Mouse (Mus musculus) ES-E14 (cell line): ENCODE data around the gene Fank1. TPM values are rescaled to one million over a fixed set of nuclear protein-coding genes. Genes with fewer than 3 reads are reported as not detected.
A peak's percentile ranks its signal among the peaks of the same experiment; 100 is the strongest.

Experiments
- DNase-seq: peaks from one replicate; pipeline ENCODE4 v3.0.0-alpha.2; 2013; ENCODE audit warnings: low read depth, low spot score
- H3K27ac ChIP-seq: 2 replicates; pipeline ENCODE4 v1.5.1; 2012; ENCODE audit warnings: low read depth, mild to moderate bottlenecking, low read length, moderate library complexity, mixed read lengths; ENCODE audit not compliant: poor library complexity, insufficient read depth, severe bottlenecking
- H3K36me3 ChIP-seq: 2 replicates; pipeline ENCODE4 v1.6.1; 2012; ENCODE audit warnings: mild to moderate bottlenecking, low read length, moderate library complexity, mixed read lengths; ENCODE audit not compliant: control insufficient read depth, poor library complexity, insufficient read depth, severe bottlenecking
- H3K4me1 ChIP-seq, 2 experiments: fragments of 150-350 bp in 1 of 2; sonication (generic) in 1 of 2; 2 replicates each; pipeline ENCODE4 v1.6.1; 2012; ENCODE audit warnings: low read length in 2 of 2, mild to moderate bottlenecking in 1 of 2, mixed read lengths in 1 of 2; ENCODE audit not compliant: control insufficient read depth in 2 of 2, insufficient read depth in 2 of 2, poor library complexity in 1 of 2
- H3K4me3 ChIP-seq, 2 experiments: fragments of 150-350 bp in 1 of 2; sonication (generic) in 1 of 2; 2 replicates each; pipeline ENCODE4 v1.5.1; 2012; ENCODE audit warnings: low read length in 2 of 2, low read depth in 1 of 2, mild to moderate bottlenecking in 1 of 2, mixed read lengths in 1 of 2; ENCODE audit not compliant: insufficient read depth in 1 of 2, poor library complexity in 1 of 2, severe bottlenecking in 1 of 2
- H3K9ac ChIP-seq: 2 replicates; pipeline ENCODE4 v1.6.1; 2012; ENCODE audit warnings: low read depth, mild to moderate bottlenecking, low read length, mixed read lengths; ENCODE audit not compliant: poor library complexity, insufficient read depth, severe bottlenecking
- H3K9me3 ChIP-seq: fragments of 150-350 bp; sonication (generic); 2 replicates; pipeline ENCODE4 v1.6.1; 2012; ENCODE audit warnings: low read depth, mild to moderate bottlenecking, low read length; ENCODE audit not compliant: control insufficient read depth, insufficient read depth
- CHD2 ChIP-seq: IDR thresholded peaks from 2 replicates; pipeline ENCODE4 v1.6.1; 2014; ENCODE audit warnings: mild to moderate bottlenecking, low read depth, low read length, inconsistent platforms
- HCFC1 ChIP-seq: IDR thresholded peaks from 2 replicates; pipeline ENCODE4 v1.6.1; 2012; ENCODE audit warnings: low read length, inconsistent platforms, borderline replicate concordance; ENCODE audit not compliant: insufficient read depth
- MAFK ChIP-seq: IDR thresholded peaks from 2 replicates; pipeline ENCODE4 v1.6.1; 2014; ENCODE audit warnings: mild to moderate bottlenecking, low read depth, low read length, inconsistent platforms; ENCODE audit not compliant: insufficient read depth
- ZC3H11A ChIP-seq: IDR thresholded peaks from 2 replicates; pipeline ENCODE4 v1.6.1; 2012; ENCODE audit warnings: low read depth, mild to moderate bottlenecking, inconsistent platforms, low read length, borderline replicate concordance
- ZNF384 ChIP-seq: IDR thresholded peaks from 2 replicates; pipeline ENCODE4 v1.6.1; 2012; ENCODE audit warnings: low read depth, low read length, inconsistent platforms
- in situ Hi-C, 2 experiments: fragments of 600-800 bp; cut with MboI; formaldehyde crosslinking; loops; one replicate each; pipeline ENCODE4 v1.15.1; 2025; ENCODE audit warnings: low sequenced_read_pairs in 2 of 2, inconsistent platforms in 1 of 2; ENCODE audit not compliant: unreplicated experiment in 2 of 2
- total RNA-seq: library from RNA; depleted of rRNA; stranded (reverse); fragments of 300-350 nt; gene quantifications from 2 replicates; pipeline ENCODE4 v1.2.3, GENCODE M21; 2012

Gene Fank1
- total RNA-seq, 1 experiment: 0.62 TPM

DNA sequence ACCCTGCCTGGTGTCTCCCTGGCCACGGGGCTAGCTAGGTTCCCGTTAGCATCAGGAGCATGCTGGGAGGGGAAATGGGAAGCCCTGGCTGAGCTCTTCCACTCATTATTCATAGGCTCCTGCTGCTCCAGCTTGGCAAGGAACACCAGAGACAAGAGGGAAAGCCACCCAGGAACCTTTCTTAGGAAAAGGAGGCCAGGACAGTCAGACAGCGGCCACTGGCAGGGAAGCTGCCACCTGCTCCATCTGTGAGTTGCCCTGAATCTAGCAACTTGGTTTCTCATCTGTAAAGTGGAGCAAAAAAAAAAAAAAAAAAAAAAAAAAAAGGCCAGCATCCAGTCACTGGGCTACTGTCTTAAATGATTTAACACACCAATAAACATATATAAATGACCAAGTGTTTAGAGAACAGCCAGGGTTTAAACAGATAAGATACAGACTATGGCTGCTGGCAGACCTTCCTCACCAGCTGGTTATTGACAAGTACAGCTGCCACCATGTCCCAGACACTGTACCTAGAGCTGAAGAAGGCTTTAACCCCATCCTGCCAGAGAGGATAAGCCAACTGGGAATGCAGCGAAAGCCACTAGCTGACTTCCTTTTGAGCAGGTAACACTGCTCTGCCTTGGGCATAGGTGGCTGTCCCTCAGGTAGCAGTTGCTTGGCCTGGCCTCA is 44.6 kb upstream of the Fank1 start:
- H3K9ac ChIP-seq: no peak overlapping the region
- H3K36me3 ChIP-seq: peaks cover 25% of the 10 kb centered on the region
- no peaks in the 10 kb centered on the region for H3K9me3 ChIP-seq
- no peak for TF ChIP-seq MAFK
- peak; percentile 75 for TF ChIP-seq ZNF384
- TF ChIP-seq CHD2: no peak
- TF ChIP-seq ZC3H11A: no peak
- H3K27ac ChIP-seq: no peak overlapping the region
- DNase-seq: no peak
- in situ Hi-C loops: no loop called here
- H3K4me3 ChIP-seq: no peak overlapping the region
- no peaks in the 10 kb centered on the region for H3K4me1 ChIP-seq

- Histone ChIP-seq H3K9me3 (no peaks in the 10 kb centered on the region), H3K4me3 (no peak overlapping the region), H3K36me3 (peaks cover 15% of the 10 kb centered on the region), H3K27ac (no peak overlapping the region), H3K9ac (no peak overlapping the region), H3K4me1 (no peaks in the 10 kb centered on the region)
- in situ Hi-C loops: no loop called here
- TF ChIP-seq ZNF384: no peak
- DNase-seq: no peak
These were observed 36.1 kb upstream of the Fank1 start for GRCm38 (mm10) chr7:133740558-133740957.

DNA sequence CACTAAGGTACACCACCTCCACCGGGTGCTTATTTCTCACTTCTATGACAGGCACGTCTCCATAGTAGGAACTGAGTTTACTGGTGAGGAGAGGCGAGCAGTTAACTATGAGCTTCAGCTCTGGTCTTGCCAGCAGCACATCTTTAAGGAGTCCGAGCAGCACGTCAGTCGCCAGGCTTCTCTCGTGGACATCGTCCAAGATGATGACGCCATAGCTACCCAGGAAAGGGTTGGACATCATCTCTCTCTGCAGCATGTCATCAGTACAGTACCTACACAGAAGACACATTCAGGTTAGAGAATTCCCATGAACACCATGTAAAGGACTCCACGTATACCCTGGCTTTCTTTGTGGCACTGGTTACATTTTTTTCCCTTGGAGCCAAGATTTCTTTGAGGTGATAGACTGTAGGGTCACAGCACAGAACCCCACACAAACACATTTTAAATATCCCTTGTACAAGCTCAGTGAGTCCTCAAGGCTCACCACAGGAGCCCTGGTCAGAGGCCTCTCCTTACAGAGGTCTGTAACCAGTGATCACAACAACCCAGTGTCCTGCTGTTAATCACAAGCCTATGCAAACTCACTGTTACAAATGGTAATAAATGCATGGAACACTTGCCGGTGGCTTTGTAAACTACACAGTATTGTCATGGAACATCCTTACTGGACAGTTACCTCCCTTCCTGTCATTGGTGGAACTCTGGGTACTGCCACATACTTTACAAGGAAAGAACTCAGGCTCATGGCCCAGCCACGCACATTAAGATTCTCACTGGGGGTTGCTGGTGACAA is 33.9 kb upstream of the Fank1 start:
- H3K4me1 ChIP-seq: no peaks in the 10 kb centered on the region
- H3K9ac ChIP-seq: no peak overlapping the region
- H3K36me3 ChIP-seq: peaks cover 14% of the 10 kb centered on the region
- H3K27ac ChIP-seq: no peak overlapping the region
- DNase-seq: no peak
- H3K9me3 ChIP-seq: no peaks in the 10 kb centered on the region
- in situ Hi-C loops: no loop called here
- H3K4me3 ChIP-seq: no peak overlapping the region
- TF ChIP-seq ZC3H11A: no peak
- no peak for TF ChIP-seq MAFK
- no peak for TF ChIP-seq HCFC1
- no peak for TF ChIP-seq ZNF384
- TF ChIP-seq CHD2: no peak

DNA sequence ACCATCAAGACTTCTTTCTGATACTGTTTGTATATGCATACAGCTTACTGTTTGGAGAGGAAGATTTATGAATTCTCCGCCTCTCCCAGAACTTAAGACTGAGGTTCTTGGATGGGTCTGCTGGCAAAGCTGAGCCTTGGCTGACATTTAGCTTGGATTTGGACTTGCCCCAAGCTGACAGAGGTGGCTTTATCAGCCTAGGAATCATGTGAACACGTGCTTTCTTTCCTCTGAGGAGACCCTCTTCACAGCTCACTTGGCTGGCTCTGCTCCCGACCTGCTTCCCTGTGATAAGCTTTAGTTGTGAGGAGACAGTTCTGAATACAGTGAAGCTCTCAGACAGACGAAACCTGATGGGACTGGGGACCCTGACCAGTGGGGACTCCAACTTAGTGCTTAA is 33.0 kb upstream of the Fank1 start:
- Histone ChIP-seq H3K9me3 (no peaks in the 10 kb centered on the region), H3K9ac (no peak overlapping the region), H3K4me1 (no peaks in the 10 kb centered on the region), H3K36me3 (peaks cover 21% of the 10 kb centered on the region), H3K27ac (no peak overlapping the region), H3K4me3 (no peak overlapping the region)
- TF ChIP-seq MAFK (no peak), CHD2 (no peak), ZC3H11A (no peak), ZNF384 (no peak), HCFC1 (no peak)
- in situ Hi-C loops: no loop called here
- no peak for DNase-seq

GRCm38 (mm10) chr7:133744209-133744608 is 32.5 kb upstream of the Fank1 start:
- DNase-seq: no peak
- in situ Hi-C loops: no loop called here
- Histone ChIP-seq H3K36me3 (peaks cover 24% of the 10 kb centered on the region), H3K27ac (no peak overlapping the region), H3K4me3 (no peak overlapping the region), H3K9ac (no peak overlapping the region), H3K9me3 (no peaks in the 10 kb centered on the region), H3K4me1 (no peaks in the 10 kb centered on the region)
- TF ChIP-seq ZNF384 (no peak), ZC3H11A (no peak), HCFC1 (no peak), MAFK (no peak), CHD2 (no peak)
